Mouse (Mus musculus) heart, postnatal 14 days (tissue): ENCODE results near the gene Ston2. TPM values are rescaled to one million over a fixed set of nuclear protein-coding genes. Genes with fewer than 3 reads are reported as not detected.

Experiments
- DNase-seq, 2 experiments: peaks; one replicate each; pipeline ENCODE4 v3.0.0; 2021 to 2022
- intact Hi-C: fragments of 180-260 bp; cut with DNase I; formaldehyde crosslinking; loops from one replicate; pipeline ENCODE4 v1.15.1; 2025
- long read RNA-seq, 2 experiments: library from polyadenylated mRNA; stranded (forward); transcript quantifications; one replicate each; pipeline ENCODE4 v2.0.0; 2021
- total RNA-seq, 2 experiments: library from RNA; stranded (reverse); gene quantifications; 2 replicates each; pipeline ENCODE4 v1.2.3; 2021

The Ston2 gene
- total RNA-seq: 1 to 10 TPM; 5.2 to 5.8 TPM
- long read RNA-seq, experiment 1: 0 reads
- long read RNA-seq, experiment 2, partial matches to known transcripts: 0 of 1 reads
- long read RNA-seq, experiment 2, other reads (novel, unspliced or antisense): 1 of 1 reads

DNA sequence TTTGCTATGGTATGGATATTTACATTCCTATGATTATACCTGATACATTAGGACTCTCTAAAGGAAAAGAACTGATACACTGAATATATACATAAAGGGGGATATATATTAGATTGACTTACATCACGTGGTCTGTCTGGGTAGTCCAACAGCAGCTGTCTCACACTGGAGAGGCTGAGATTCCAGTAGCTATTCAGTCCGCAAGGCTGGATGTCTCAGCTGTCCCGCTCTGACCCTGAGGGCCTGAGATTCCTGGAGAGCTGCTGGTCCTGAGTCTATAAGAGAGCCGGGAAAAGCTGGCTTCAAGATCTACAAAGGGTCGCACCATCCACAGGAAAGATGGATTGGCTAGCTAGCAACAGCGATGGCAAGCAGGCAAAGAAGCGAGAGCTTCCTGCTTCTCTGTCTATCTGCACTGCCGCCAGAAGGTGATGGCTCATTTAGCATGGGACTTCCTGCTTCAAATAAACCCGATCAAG is at the start of gene Ston2:
Gene Ston2, minus strand, starts transcription at position 429 of the 479 bp plus-strand sequence.
- intact Hi-C loops: no loop called here
- DNase-seq: no peak

GRCm38 (mm10) chr12:91837401-91838065 is 49.3 kb upstream of the Ston2 start:
- no peak for DNase-seq
- intact Hi-C loops: no loop called here

GRCm38 (mm10) chr12:91833939-91834333 is 45.7 kb upstream of the Ston2 start:
- intact Hi-C loops: no loop called here
- no peak for DNase-seq

DNA sequence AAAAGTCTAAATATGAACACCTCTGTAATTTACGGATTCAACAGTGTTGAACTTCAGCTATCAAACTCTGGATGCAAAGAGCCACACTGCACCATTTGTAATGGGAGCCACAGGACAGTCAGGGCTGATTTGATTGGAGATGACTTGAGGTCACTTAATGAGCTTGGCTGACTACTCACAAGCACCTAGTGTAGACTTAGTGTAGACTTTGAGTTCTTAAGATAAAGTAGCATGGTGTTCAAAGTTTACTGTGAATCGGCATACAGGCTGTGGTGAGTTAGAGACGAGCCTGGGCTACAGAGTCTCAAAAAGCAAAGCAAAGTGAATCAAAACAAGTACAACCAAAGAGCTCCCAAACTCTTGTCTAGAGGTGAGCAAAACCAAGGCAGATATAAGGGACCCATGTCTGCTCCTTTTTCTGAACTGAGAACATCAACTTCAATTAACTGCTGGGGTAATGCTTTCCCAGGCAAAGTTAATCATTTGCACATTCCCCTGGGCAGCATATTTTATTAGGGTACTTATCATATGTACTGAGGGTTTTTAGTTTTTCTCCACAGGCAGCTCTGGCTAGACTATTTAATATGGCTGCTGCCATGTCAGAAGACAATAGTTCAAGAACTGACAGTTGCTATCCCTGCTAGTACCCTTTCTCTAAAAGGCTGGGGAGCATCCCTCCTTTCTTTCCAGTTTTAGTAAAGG is 45.2 kb upstream of the Ston2 start:
- no peak for DNase-seq
- intact Hi-C loops: no loop called here

DNA sequence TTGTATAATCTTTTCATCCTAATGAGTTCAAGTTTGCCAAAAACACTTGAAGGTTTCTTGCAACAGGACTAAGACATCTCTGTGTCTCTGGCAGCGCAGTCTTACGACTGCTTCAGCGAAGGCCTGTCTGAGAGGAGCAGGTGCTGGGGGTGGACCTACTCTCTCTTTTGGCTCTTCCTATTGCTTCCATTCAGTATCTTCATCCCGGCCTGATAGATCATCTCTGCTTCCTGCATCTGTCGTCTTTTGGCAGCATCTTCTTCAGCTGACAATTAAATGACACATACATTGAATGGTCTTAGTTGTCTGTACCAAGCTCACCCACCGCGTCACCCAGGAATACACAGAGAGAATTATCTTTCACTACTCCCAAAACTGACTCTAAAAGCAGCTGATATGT is 43.2 kb upstream of the Ston2 start:
- DNase-seq: no peak
- intact Hi-C loops: no loop called here

GRCm38 (mm10) chr12:91820461-91820860 is 32.3 kb upstream of the Ston2 start:
- intact Hi-C loops: no loop called here
- DNase-seq: no peak

DNA sequence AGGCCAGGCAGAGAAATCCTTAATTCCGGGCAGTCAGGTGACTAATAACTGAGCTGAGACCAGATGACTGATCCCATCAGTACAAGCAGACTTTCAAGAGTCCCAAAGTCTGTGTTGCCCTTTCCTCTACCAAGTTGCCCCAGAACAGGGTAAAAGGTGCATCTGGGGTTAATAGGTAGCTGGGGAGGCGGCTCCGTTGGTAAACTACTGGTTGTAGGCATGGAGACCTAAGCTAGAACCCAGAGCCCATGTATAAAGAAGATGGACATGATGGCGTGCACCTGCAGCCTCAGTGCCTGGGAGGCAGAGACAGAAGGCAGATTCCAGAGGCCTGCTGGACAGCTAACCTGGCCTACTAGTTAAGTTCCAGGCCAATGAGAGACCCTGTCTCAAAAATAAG is 30.5 kb upstream of the Ston2 start:
- intact Hi-C loops: no loop called here
- no peak for DNase-seq

DNA sequence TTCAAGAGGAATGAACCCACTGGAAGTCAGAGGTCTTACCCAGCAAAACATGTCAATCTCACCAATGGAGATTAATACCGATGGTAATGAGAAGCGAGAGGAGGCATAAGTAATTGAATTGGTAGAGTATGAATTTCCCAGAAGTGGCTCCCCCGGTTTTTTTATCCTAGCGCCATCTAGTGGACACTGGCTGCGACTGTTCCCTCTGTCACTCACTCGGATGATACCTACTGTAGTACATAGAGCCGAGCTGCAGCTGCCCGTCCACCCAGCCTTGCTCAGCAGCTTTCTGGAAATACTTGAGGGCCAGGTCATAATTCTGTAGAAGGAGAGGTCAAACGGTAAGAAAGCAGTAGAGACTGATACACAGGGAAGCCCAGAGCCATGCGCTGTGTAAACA is 27.8 kb upstream of the Ston2 start:
- peak; percentile 42 to 61 for DNase-seq
- intact Hi-C loops: no loop called here

GRCm38 (mm10) chr12:91815552-91815951 is 27.4 kb upstream of the Ston2 start:
- intact Hi-C loops: no loop called here

DNA sequence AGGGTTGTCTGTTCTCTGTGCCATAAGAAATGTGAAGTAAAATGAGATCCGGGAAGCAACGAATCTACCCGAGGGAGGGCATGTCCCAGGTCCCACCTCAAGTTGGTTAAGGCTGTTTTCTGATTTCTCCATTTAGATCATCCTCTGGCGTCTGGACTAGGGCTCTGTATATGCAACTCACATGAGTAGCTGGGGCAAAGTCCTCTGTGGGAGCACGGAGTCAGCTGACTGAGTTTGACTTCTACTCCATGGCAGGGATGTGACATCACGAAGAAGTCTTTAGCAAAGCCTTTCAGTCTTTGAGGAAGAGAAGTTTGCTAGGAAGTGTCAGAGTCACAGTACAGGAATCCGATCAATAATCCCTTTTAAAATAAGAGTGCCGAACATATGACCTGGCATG is 20.7 kb upstream of the Ston2 start:
- DNase-seq: no peak
- intact Hi-C loops: no loop called here

More at GRCm38 (mm10) chr12:91815552-91815951, 27.4 kb upstream of the Ston2 start:
- no peak for DNase-seq

GRCm38 (mm10) chr12:91807761-91808160 is 19.6 kb upstream of the Ston2 start:
- no peak for DNase-seq
- intact Hi-C loops: no loop called here

DNA sequence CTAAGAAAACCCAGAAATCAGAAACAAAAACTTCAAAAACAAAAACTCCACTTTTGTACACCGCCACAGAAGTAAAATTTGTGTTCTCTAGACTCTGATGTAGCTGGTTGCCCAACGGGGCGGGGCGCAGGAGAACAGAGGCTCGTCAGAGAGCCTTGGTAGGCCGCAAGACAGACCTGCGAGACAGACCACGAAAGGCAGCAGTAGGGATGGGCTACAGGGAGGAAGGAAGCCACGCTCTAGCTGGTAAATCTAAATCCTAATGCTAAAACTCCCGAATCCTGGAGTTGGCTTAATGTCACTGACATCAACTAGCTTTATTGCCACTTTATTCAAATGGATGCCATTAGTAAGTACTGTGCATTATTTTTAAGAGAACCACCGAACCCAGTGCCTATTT is 18.9 kb upstream of the Ston2 start:
- DNase-seq: no peak
- intact Hi-C loops: no loop called here

DNA sequence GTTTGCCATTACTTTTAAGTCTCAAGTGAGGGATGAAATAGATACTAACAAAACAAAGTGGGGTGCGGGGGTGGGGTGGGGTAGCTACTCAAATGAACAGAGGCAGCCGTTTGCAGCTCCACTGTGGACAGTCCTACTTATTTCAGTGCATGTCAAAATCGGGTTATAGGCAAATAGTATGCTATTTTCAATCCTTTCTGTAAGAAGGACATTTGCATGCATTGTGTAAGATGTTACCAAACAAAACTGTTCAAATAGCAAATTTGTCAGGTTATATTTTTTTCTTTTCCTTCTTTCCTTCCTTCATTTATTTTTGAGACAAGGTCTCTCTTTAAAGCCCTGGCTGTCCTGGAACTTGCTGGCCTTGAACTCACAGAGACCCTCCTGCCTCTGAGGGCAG is 16.1 kb upstream of the Ston2 start:
- DNase-seq: no peak
- intact Hi-C loops: no loop called here

DNA sequence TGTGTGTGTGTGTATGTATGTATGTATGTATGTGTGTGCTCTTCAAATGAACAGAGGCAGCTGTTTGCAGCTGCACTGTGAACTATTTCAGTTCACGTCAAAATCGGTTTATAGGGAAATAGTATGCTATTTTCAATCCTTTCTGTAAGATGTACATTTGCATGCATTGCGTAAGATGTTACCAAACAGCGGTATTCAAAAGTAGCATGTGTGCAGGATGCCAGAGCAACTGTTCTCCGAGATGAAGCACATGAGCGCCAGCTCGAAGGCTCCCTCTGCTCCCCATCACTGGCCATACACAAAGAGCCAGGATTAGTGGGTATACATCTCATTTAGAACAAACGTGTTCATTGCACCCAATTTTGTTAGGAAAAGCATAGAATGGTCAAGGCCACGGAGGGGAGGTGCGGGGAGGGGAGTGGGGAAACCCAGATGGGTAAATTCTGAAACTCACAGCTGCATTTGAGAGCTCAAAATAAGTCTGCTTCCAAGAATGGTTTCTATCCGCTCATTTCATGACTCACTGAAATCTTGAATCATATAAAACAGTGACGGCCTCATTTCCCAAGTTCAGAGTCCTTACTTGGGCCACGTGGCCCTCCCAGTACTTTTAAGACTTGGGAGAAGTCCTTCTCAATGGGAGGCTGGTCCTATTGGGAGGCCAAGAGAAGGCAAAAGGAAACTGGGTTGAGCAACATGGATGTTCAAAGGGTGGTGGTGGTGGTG is 15.2 kb upstream of the Ston2 start:
- intact Hi-C loops: no loop called here
- DNase-seq: no peak

- intact Hi-C loops: no loop called here
Measured at GRCm38 (mm10) chr12:91802586-91803206, 14.5 kb upstream of the Ston2 start.

GRCm38 (mm10) chr12:91800861-91801385 is 12.7 kb upstream of the Ston2 start:
- DNase-seq: no peak
- intact Hi-C loops: no loop called here

More at GRCm38 (mm10) chr12:91802586-91803206, 14.5 kb upstream of the Ston2 start:
- DNase-seq: no peak

GRCm38 (mm10) chr12:91799821-91800335 is 11.7 kb upstream of the Ston2 start:
- intact Hi-C loops: loop anchor here (5.0 kb wide), 1 partner anchor 398 kb away; no protein-coding TSS in a partner anchor
- DNase-seq: no peak

- DNase-seq: peak in 1 of 2 experiments; percentile 33
- intact Hi-C loops: loop anchor here (5.0 kb wide), 1 partner anchor 397 kb away; no protein-coding TSS in a partner anchor
Measured at GRCm38 (mm10) chr12:91799379-91799773, 11.2 kb upstream of the Ston2 start.

GRCm38 (mm10) chr12:91798720-91799378 is 10.7 kb upstream of the Ston2 start:
- intact Hi-C loops: loop anchor here (5.0 kb wide), 1 partner anchor 397 kb away; no protein-coding TSS in a partner anchor

More at GRCm38 (mm10) chr12:91798720-91799378, 10.7 kb upstream of the Ston2 start:
- peak in 1 of 2 experiments; percentile 16 for DNase-seq
